Mouse (Mus musculus): ENCODE measurements around the gene Rnf144a. TPM values are rescaled to one million over a fixed set of nuclear protein-coding genes. Genes with fewer than 3 reads are reported as not detected.
A peak's percentile ranks its signal among the peaks of the same experiment; 100 is the strongest.

Gene Rnf144a
- total RNA-seq, 1 experiment from 2014 or later, result 21.5 TPM

GRCm38 (mm10) chr12:26316261-26316660, 98.8 kb downstream of the Rnf144a start:
- peak; percentile 12 for DNase-seq

DNA sequence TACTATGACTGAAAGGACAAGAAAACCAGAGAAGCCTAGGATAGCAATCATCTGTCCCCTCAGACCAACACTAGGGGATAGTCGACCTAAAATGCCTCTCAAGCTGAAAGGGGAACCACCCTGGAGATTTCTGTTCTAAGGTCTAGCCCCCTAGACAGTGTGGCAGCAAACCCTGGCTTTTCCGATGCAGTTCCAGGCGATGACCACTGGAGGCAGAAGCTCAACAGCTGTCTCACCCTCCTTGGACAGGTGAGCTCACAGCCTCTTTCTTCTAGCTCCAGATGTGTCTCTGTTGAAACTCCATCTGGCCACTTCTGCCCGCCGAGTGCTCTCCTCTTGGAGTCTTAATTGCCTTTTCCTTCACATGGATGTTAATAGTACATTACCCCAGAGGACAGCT, 100.1 kb downstream of the Rnf144a start:
- DNase-seq, result peak; percentile 33

DNA sequence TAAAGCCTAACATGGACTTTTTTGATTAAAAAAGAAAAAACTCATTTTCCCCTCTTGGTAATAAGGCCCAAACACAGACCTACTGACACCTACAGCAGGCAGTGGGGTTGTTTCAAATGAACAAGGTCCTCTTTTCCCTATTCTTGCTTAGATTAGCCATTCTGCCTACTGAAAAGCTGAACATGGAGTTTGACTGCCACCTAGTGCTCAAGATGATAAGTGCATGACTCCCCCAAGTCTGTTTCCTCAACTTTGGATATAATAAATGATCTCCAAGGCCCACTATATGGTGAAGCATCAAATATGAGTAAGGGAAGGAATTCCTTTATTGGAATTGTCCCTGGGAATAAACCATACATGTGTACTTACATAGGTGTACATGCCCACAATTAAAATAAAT, 103.5 kb downstream of the Rnf144a start:
- peak; percentile 18 for DNase-seq

DNA sequence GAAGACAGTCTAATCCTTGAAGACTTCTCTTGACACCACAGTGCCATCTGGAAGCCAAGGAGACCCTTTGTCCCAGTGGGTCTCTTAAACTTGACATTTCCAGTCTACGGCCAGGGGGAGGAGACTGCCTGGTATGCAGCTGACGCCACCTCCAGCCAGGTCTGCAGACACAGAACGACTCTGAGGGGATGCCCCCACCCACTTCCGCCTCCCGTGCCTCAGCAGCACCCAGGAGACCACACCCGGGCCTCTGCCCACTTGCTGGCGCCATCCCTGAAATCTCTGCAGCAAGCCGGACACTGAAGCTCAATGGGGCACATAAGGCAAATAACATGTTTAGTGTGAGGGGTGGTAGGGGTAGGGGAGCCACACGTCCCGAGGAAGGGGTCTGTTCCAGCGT, 104.8 kb downstream of the Rnf144a start:
- no peak for DNase-seq

GRCm38 (mm10) chr12:26302886-26303285, 112.2 kb downstream of the Rnf144a start:
- DNase-seq, result no peak

GRCm38 (mm10) chr12:26299515-26300090, 115.5 kb downstream of the Rnf144a start:
- DNase-seq, result no peak

DNA sequence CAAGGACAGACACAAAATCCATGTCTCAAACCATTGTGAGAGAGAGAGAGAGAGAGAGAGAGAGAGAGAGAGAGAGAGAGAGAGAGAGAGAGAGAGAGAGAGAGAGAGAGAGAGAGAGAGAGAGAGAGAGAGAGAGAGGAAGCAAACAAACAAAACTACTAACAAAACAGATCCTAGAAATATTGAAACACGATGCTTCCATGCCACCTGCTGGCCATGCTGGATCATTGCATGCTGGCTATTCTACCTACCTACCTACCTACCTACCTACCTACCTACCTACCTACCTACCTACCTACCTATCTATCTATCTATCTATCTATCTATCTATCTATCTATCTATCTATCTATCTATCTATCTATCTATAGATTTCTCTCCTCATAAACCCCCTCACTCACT, 119.1 kb downstream of the Rnf144a start:
- DNase-seq, result peak; percentile 16

GRCm38 (mm10) chr12:26289200-26289599, 125.9 kb downstream of the Rnf144a start:
- no peak for DNase-seq

GRCm38 (mm10) chr12:26288347-26288746, 126.7 kb downstream of the Rnf144a start:
- no peak for DNase-seq

DNA sequence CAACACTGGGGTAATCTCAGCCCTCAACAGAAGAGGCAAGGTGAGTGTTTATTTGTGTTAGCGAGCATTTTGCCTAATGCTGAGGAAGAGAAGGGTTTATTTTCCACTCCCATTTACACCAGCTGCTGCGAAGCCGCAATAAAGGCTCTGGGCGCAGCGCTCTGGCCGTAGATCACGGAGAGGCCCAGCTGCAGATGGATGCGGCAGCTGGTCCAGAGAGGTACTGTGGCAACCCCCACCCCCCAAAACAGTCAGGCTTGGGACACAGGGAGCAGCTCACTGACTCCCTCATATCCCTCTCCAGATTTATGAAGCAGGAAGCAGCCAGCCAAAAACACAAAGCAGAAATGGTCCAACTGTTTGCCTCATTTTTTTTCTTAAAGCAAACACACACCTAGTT, 129.1 kb downstream of the Rnf144a start:
- DNase-seq, result no peak

DNA sequence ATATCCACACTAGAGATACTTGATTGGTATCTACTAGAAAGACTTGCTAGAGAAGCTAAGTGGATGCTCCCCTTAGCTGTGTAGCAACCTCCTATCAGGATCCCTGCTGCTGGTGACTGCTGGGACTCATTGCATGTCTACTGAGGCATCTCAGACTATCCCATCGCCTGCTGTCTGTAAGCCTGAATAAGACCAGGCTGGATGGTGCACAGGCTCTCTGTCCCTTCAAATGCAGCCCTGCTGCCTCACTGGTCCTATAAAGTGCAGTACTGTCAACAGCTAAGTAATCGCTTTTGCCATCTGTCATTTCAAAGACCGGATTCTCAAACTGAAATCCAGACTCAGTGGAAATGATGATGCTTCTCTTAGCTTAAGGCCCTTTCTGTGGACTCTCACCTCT, 129.6 kb downstream of the Rnf144a start:
- DNase-seq, result no peak

- DNase-seq, result no peak
These were observed 134.2 kb downstream of the Rnf144a start for GRCm38 (mm10) chr12:26280719-26281480.

DNA sequence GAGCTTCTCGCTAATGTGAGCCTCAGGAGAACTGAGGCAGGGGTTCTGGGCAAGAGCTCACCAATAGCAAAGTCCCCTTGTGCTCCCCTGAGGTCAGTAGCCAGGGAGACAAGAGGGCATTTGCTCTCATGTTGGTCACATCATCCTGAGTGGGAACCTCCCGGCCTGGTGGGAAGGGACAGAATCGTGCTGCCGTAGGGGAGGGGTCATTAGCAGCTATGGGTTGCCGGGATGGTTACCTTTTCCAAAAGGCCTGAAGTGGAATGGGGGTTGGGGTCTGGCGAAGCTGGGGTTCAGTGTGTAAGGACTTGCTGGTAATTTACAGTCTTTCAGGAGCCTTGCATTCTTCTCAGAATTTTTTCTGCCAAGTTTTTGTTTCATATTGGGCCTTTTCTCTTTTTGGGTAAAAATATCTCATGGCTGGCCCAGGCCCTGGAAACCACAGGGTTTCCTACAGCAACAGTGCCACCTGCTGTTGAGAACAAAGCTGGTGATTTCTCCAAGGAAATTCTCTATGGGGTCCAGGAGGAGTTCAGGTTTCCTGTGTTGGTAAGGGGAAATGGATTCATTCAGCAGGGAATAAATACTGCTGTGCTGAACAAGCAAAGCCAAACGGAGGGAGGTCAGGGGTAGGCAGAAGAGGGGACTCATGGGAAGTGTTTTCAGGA, 137.9 kb downstream of the Rnf144a start:
- DNase-seq, result peak; percentile 34

- DNase-seq, result no peak
These were observed 138.5 kb downstream of the Rnf144a start for GRCm38 (mm10) chr12:26276556-26276955.

Small RNA genes lying within 50 kb of the gene (microRNA-seq; reads per million reads assigned to microRNA genes)
- gene Mir6538, result 41.6 to 134 reads per million in 2 experiments

Other genes starting within 250 kb of the Rnf144a start
- gene Rsad2, start 41.2 kb upstream of the Rnf144a start, total RNA-seq (2021), result 18.5 and 19.1 TPM in 2 replicates
- gene Cmpk2, start 54.0 kb upstream of the Rnf144a start, total RNA-seq (2021), result 24.0 and 24.6 TPM in 2 replicates